Mouse (Mus musculus) left cerebral cortex, postnatal 36 days (tissue): ENCODE measurements at regions not wholly inside any gene's neighbourhood (a gene's known extent, or its start where the extent isn't known, plus 50 kb on each side); places are given as distances from the start of the nearest gene placed in this dataset.
A peak's percentile ranks its signal among the peaks of the same experiment; 100 is the strongest.

Experiments used
- DNase-seq, 2 experiments: peaks; one replicate each; pipeline ENCODE4 v3.0.0; 2021 to 2022; ENCODE audit warnings: low spot score in 2 of 2, mixed read lengths in 1 of 2
- intact Hi-C: fragments of 180-260 bp; cut with DNase I; formaldehyde crosslinking; loops from one replicate; pipeline ENCODE4 v1.15.1; 2025

DNA sequence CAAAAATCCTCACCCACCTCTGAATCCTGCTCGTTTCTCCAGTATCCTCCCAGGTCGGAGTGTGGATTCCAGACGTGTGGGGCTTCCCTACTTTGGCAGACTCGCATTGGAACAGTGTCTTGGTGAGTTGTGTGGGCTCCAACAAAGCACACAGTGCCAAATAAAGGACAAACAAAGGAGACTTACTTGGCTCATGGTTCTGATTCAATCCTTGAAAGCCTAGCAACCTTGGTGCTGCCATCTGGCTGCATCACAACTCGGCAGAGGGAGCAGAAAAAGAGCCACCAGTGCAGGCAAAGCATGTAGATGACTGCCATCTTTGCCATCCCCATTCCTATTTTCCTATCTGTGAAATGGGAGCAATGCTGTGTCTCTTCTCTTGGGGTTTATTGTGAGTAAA lies 64.0 kb downstream of the Il9r start:
- DNase-seq, result no peak
- intact Hi-C loops, result no loop called here

DNA sequence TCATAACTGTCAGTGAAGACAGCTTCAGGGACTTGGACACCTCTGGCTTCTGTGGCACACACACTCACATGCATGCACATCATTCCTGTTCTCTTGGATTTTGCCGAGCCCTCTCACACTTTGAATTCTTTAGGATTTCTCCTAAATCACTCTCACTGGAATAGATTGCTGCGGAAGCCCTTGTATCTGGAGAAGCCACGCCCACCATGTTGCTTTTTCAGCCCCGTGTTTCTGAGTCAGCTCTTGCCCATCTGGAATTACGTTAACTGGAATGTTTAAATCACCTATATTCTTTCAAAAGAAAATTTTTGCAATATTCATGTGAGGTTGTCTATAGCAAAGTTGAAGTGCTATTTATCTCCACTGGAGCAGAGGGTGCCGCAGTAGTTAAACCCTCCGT lies 66.1 kb downstream of the Il9r start:
- intact Hi-C loops, result no loop called here
- DNase-seq, result no peak

GRCm38 (mm10) chr11:32132008-32132615 lies 68.0 kb downstream of the Il9r start:
- DNase-seq, result no peak
- intact Hi-C loops, result no loop called here

DNA sequence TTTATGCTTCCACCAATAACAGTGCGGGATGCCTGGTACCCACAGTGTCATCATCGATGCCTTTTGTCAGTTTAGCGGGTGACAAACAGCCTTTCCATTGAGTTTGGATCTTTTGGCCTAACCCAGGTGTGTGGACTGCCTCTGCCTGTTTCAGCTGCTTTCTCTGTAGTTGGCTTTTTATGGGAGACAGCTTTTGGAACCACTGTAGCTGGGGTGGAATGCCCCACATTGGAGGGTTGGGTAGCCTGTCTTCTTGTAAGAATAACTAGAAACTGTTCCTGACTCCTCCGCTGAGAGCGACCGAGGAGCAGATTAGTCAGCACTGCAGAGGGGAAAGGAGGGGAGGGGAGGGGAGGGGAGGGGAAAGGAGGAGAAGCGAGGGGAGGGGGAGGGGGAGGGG lies 71.5 kb downstream of the Il9r start:
- intact Hi-C loops, result no loop called here
- DNase-seq, result peak in 1 of 2 experiments; percentile 29

DNA sequence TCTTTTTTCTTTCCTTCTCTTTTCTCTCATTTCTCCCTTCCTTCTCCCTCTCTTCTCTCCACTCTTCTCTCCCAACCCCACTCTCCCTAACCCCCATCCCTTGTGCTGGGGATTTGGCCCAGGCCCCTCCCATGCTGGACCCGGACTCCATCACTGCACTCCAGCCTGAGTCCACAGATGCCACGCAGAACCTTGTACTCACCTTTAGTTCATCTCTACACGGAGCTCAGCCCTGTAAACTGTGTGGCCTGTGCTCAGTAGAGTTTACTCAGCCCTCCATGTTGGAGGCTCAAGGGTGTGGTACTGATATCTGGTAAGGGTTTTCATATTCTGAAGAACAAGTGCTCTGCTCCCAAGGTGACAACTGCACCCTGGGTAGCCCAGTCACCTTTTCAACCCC lies 72.1 kb downstream of the Il9r start:
- intact Hi-C loops, result no loop called here
- no peak for DNase-seq

GRCm38 (mm10) chr11:32127401-32127817 lies 72.7 kb downstream of the Il9r start:
- peak in 1 of 2 experiments; percentile 20 for DNase-seq
- intact Hi-C loops, result no loop called here

GRCm38 (mm10) chr11:32126786-32127185 lies 73.3 kb downstream of the Il9r start:
- intact Hi-C loops, result no loop called here
- DNase-seq, result no peak

DNA sequence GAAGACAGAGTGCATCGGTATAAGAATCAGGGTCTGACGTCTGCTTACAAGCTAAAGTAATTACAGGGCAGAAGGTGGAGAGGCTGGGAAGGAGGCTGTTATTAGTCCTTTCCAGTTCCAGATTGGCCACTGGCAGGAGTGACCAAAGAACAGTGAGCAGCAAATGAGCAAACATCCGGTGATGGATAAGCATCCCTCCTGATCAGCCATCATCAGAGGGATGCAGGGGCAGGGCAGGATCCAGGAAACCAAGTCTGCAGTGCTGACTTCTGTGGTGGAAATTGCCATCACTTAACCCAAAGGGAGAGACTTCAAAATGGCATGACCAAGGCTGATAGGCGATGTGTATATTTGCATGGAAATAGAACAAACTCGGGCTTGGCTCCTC lies 73.8 kb downstream of the Il9r start:
- DNase-seq, result no peak
- intact Hi-C loops, result no loop called here

GRCm38 (mm10) chr11:32125586-32126310 lies 74.3 kb downstream of the Il9r start:
- no peak for DNase-seq

GRCm38 (mm10) chr11:32120596-32120995 lies 79.5 kb downstream of the Il9r start:
- DNase-seq, result no peak
- intact Hi-C loops, result no loop called here

More at GRCm38 (mm10) chr11:32125586-32126310, 74.3 kb downstream of the Il9r start:
- intact Hi-C loops, result no loop called here

DNA sequence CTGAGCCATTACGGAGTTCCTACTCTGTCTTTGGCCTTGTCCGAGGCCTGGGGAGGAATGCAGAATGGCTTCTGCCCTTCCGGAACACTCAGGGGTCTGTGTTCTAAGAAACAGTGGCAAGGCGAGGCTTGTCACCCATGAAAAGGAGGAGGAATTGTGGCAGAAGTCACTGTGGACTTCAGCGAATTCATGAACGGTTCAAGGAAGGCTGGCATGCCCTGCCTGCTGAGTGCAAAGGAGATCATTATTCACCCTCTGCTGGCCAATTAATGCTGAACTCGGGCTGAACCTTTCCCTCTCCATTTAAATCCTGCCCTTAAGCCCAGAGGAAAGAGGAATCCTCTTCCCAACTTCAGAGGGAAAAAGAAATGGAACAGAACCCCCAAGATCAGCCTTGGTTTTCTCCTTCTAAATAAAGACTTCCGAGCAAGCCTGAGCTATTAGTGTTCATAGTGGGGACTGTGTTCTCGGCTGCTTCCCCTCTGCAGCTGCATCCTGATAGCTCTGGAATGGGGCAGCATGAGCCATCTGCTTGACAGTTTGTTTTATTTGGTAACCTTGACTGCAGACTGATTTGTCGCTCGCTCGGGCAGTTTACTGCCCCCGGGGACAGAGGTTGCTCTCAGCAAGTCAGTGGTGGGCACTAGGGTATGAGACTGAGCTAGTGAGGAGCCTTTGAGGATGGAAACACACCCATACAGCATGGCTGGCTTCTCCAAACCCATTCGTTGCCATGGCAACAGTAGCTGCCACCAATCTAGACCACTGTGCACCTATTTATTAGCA lies 81.0 kb downstream of the Il9r start:
- no peak for DNase-seq
- intact Hi-C loops, result loop anchor here (5.0 kb wide), 2 partner anchors 57 to 117 kb away; partner anchors contain the start of gene Nsg2

DNA sequence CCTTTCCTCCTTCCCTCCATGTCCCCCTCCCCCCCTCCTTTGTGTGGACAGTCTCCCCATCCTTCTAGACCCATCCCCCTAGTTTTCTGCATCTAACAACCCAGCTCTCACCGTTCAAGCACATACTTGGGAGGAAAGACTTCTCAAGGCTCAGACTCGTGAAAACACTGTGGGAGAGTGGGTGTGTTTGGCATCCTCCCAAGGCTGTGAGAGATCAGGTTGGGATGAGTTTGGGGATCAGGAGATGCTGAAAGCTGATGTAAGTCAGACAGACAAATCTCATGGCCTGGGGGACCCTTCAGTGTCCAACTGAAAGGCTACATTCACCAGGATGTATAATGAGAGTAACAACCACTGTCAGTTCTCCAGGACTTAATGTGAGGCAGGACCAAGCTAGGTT lies 82.1 kb downstream of the Il9r start:
- intact Hi-C loops, result loop anchor here (5.0 kb wide), 2 partner anchors 56 to 116 kb away; partner anchors contain the start of gene Nsg2
- peak in 1 of 2 experiments; percentile 55 for DNase-seq

GRCm38 (mm10) chr11:32113118-32113826 lies 86.8 kb downstream of the Il9r start:
- DNase-seq, result no peak
- intact Hi-C loops, result loop anchor here (5.0 kb wide), 1 partner anchor 44 kb away; no protein-coding TSS in a partner anchor

DNA sequence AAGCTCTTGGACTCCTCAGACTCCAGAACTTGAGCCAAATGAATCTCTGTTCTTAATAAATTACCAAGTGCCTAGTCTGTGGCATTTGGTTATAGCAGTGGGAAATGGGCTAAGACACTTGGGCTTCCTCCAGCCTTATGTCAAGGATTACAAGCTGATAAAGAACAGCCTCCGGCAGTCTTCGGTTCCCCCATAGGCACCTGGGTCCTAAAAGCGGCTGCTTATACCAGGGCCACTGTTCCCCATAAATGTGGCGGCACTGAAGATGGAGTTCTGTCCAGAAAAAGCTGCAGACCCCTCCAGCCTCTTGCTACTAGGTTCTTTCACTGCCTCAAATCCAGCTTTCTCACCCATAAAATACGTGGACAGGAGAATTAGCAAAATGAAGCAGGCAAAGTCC lies 87.6 kb downstream of the Il9r start:
- DNase-seq, result no peak
- intact Hi-C loops, result loop anchor here (5.0 kb wide), 1 partner anchor 45 kb away; no protein-coding TSS in a partner anchor

- intact Hi-C loops, result loop anchor here (5.0 kb wide), 1 partner anchor 45 kb away; no protein-coding TSS in a partner anchor
- no peak for DNase-seq
Measured at GRCm38 (mm10) chr11:32111841-32112240, 88.2 kb downstream of the Il9r start.

GRCm38 (mm10) chr11:32109911-32110310 lies 90.2 kb downstream of the Il9r start:
- no peak for DNase-seq
- intact Hi-C loops, result loop anchor here (5.0 kb wide), 1 partner anchor 47 kb away; no protein-coding TSS in a partner anchor
